Mouse (Mus musculus) stomach, embryonic 14.5 days (tissue): ENCODE measurements around the gene Nat8f3. TPM values are rescaled to one million over a fixed set of nuclear protein-coding genes. Genes with fewer than 3 reads are reported as not detected.
"Not testable (repeated sequence)": the region's sequence is repeated elsewhere in the genome, so short reads cannot be mapped to it uniquely, and the experiment has no call there.

Experiments used
- ATAC-seq: fragments of 200-750 bp; cut with Nextera tagmentation; 2 replicates; pipeline ENCODE4 v1.8.0; 2017; ENCODE audit warnings: low read depth, moderate TSS enrichment; ENCODE audit not compliant: insufficient number of reproducible peaks, insufficient read depth, low FRiP score
- H3K27ac ChIP-seq: fragments of 300-500 bp; sonication (generic); 2 replicates; pipeline ENCODE4 v1.5.1; 2014; ENCODE audit warnings: mild to moderate bottlenecking, low read length, moderate library complexity, mixed read lengths
- H3K27me3 ChIP-seq: fragments of 300-500 bp; sonication (generic); 2 replicates; pipeline ENCODE4 v1.6.1; 2014; ENCODE audit warnings: low read length, control low read depth, mixed read lengths; ENCODE audit not compliant: control insufficient read depth, insufficient read depth
- H3K36me3 ChIP-seq: fragments of 300-500 bp; sonication (generic); 2 replicates; pipeline ENCODE4 v1.6.1; 2014; ENCODE audit warnings: mild to moderate bottlenecking, control low read depth, low read length, moderate library complexity, mixed read lengths; ENCODE audit not compliant: control insufficient read depth, insufficient read depth
- H3K4me1 ChIP-seq: fragments of 300-500 bp; sonication (generic); 2 replicates; pipeline ENCODE4 v1.6.1; 2014; ENCODE audit warnings: low read length, control low read depth, mixed read lengths; ENCODE audit not compliant: control insufficient read depth, insufficient read depth
- H3K4me2 ChIP-seq: fragments of 300-500 bp; sonication (generic); replicated peaks from 2 replicates; pipeline ENCODE4 v1.6.1; 2014; ENCODE audit warnings: low read depth, low read length, control low read depth
- H3K4me3 ChIP-seq: fragments of 300-500 bp; sonication (generic); 2 replicates; pipeline ENCODE4 v1.5.1; 2014; ENCODE audit warnings: low read depth, low read length, control low read depth
- H3K9ac ChIP-seq: fragments of 300-500 bp; sonication (generic); replicated peaks from 2 replicates; pipeline ENCODE4 v1.6.1; 2014; ENCODE audit warnings: low read depth, mild to moderate bottlenecking, control low read depth, low read length, moderate library complexity, mixed read lengths
- H3K9me3 ChIP-seq: fragments of 300-500 bp; sonication (generic); 2 replicates; pipeline ENCODE4 v1.6.1; 2016; ENCODE audit warnings: low read depth, low read length, control low read depth; ENCODE audit not compliant: control insufficient read depth
- whole genome bisulfite sequencing: fragments of 180-500 bp; shearing (Covaris S2); extraction: QIAGEN DNeasy Blood & Tissue Kit; methylation state at CpG from one replicate; pipeline ENCODE4 v1.1.7; 2014; 5-methylcytosine and 5-hydroxymethylcytosine counted together
- microRNA-seq: library from miRNA; unstranded; fragments of <30 nt; microRNA quantifications from one replicate; pipeline ENCODE4, GENCODE M21; 2016
- polyA plus RNA-seq: library from polyadenylated mRNA; unstranded; fragments of >200 nt; fragmentation: Nextera tagmentation; extraction: Ambion mirVana; gene quantifications from 2 replicates; pipeline ENCODE4 v1.2.1, GENCODE M21; 2014

Nat8f3 gene
- polyA plus RNA-seq, 1 experiment from 2014 or later: not detected

GRCm38 (mm10) chr6:85755705-85756249 is 9.8 kb downstream of the Nat8f3 start:
- not testable (repeated sequence) for H3K4me3 ChIP-seq, H3K4me1 ChIP-seq, H3K27me3 ChIP-seq, ATAC-seq, H3K36me3 ChIP-seq, H3K9ac ChIP-seq, H3K27ac ChIP-seq, H3K4me2 ChIP-seq, H3K9me3 ChIP-seq
- 36% methylated on average over 3 of the region's 6 CpGs for WGBS

GRCm38 (mm10) chr6:85713105-85713504 is 52.4 kb downstream of the Nat8f3 start, which contains the start of gene Nat8f7:
Nat8f7 (minus strand) TSS chr6:85713205.
- not testable (repeated sequence) for ATAC-seq, H3K4me1 ChIP-seq, H3K27me3 ChIP-seq, H3K27ac ChIP-seq, H3K36me3 ChIP-seq, H3K9ac ChIP-seq, H3K4me2 ChIP-seq, H3K4me3 ChIP-seq, H3K9me3 ChIP-seq
- WGBS: 73% methylated on average over 9 of the region's 10 CpGs

GRCm38 (mm10) chr6:85709607-85710006 is 55.9 kb downstream of the Nat8f3 start:
- not testable (repeated sequence) for H3K27me3 ChIP-seq, H3K4me1 ChIP-seq, H3K27ac ChIP-seq, ATAC-seq, H3K9ac ChIP-seq, H3K36me3 ChIP-seq, H3K4me3 ChIP-seq, H3K4me2 ChIP-seq, H3K9me3 ChIP-seq
- WGBS: 67% methylated on average over 1 of the region's 1 CpGs

GRCm38 (mm10) chr6:85709206-85709605 is 56.3 kb downstream of the Nat8f3 start:
- H3K9ac ChIP-seq, ATAC-seq, H3K4me3 ChIP-seq, H3K4me2 ChIP-seq, H3K9me3 ChIP-seq, H3K36me3 ChIP-seq, H3K27ac ChIP-seq, H3K27me3 ChIP-seq, H3K4me1 ChIP-seq: not testable (repeated sequence)
- WGBS: 78% methylated on average over 5 of the region's 5 CpGs

- H3K4me1 ChIP-seq, H3K9me3 ChIP-seq, ATAC-seq, H3K36me3 ChIP-seq, H3K27ac ChIP-seq, H3K4me2 ChIP-seq, H3K9ac ChIP-seq, H3K27me3 ChIP-seq, H3K4me3 ChIP-seq: not testable (repeated sequence)
- 64% methylated on average over 2 of the region's 4 CpGs for WGBS
Observed at GRCm38 (mm10) chr6:85701943-85702342, 63.6 kb downstream of the Nat8f3 start.

Small RNA genes lying within 50 kb of the gene (microRNA-seq; reads per million reads assigned to microRNA genes)
- gene Gm27317: not detected
- gene Mir6375: not detected

Other genes starting within 250 kb of the Nat8f3 start
- 8.8 and 8.9 TPM in 2 replicates for gene Alms1, start 178.2 kb downstream of the Nat8f3 start, polyA plus RNA-seq
- not detected in 2 replicates for gene Nat8f7, start 52.5 kb downstream of the Nat8f3 start, polyA plus RNA-seq
- not detected in 2 replicates for gene Nat8f6, start 55.2 kb upstream of the Nat8f3 start, polyA plus RNA-seq
- gene Nat8f5, start 55.2 kb upstream of the Nat8f3 start, polyA plus RNA-seq: not detected in 2 replicates
- gene Nat8, start 66.3 kb upstream of the Nat8f3 start, polyA plus RNA-seq: not detected in 2 replicates
- not detected in 2 replicates for gene Nat8f2, start 103.4 kb upstream of the Nat8f3 start, polyA plus RNA-seq
- 4.8 and 6.4 TPM in 2 replicates for gene Nat8f4, start 139.1 kb upstream of the Nat8f3 start, polyA plus RNA-seq
- gene Tprkb, start 146.1 kb upstream of the Nat8f3 start, polyA plus RNA-seq: 30.1 and 32.5 TPM in 2 replicates
- 4.4 and 5.6 TPM in 2 replicates for gene Nat8f1, start 149.9 kb upstream of the Nat8f3 start, polyA plus RNA-seq
- 60.0 and 66.2 TPM in 2 replicates for gene Dusp11, start 195.9 kb upstream of the Nat8f3 start, polyA plus RNA-seq